Mouse (Mus musculus): ENCODE measurements around the gene Cmya5.

DNA sequence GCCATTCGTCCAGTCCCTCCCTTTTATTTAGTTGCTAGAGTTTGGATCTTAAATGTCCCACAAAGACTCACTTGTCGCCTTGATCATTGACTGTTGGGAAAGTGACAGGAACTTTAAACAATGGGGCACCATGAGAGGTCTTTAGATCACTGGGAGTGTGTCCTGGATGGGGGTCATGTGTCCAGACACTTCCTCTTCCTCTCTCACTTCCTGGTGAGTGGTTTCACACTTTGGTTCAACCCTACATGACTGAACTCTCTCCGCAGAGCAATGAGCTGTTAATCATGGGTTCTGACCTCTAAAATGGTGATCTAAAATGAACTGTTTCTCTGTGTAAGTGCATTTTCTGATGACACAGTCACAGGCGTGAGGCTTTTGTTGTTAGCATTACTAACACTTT is 137.4 kb downstream of the Cmya5 start:
- TF ChIP-seq CTCF (IDR thresholded peaks at IDR 0.05), result no peak
- TF ChIP-seq EP300 (IDR thresholded peaks at IDR 0.05), result no peak
